In genomic region chr5:53809115-53809991, GRCm38 (mm10) we compare ENCODE assay signal across 8 mouse cellular contexts. TPM values are rescaled to one million over a fixed set of nuclear protein-coding genes. Genes with fewer than 3 reads are reported as not detected.
DNase-seq lines count a peak whose midpoint lies in the region; ATAC-seq lines count a peak whose summit lies in the region.

Gene Tbc1d19 (plus strand): TSS chr5:53809606.

- H3K4me1 ChIP-seq in embryonic facial prominence, embryonic 10.5 days: peaks cover 10% of the 10 kb centered on the region
- 0 out of 2 replicates have a peak, but pooled peaks cover 2% of the 10 kb centered on the region for H3K4me1 ChIP-seq in intestine, embryonic 16.5 days (ENCODE audit: control insufficient read depth, insufficient read depth, low read length)
- H3K4me1 ChIP-seq in midbrain, embryonic 10.5 days: peaks cover 20% of the 10 kb centered on the region

- peak within 1 kb of the TSS; percentile 80 for H3K9ac ChIP-seq in intestine, embryonic 16.5 days (ENCODE audit: low read depth, low read length)

- peak within 1 kb of the TSS; percentile 66 for H3K4me2 ChIP-seq in intestine, embryonic 16.5 days (ENCODE audit: low read depth, low read length)

- H3K27ac ChIP-seq in embryonic facial prominence, embryonic 10.5 days (replicated peaks): peak within 1 kb of the TSS; percentile 85
- peak within 1 kb of the TSS; percentile 57; the same call in 1 of the 2 replicates for H3K27ac ChIP-seq in intestine, embryonic 16.5 days (ENCODE audit: low read length)
- peak within 1 kb of the TSS; percentile 88 for H3K27ac ChIP-seq in midbrain, embryonic 10.5 days (replicated peaks)

- peak within 1 kb of the TSS; percentile 87 for H3K4me3 ChIP-seq in embryonic facial prominence, embryonic 10.5 days
- H3K4me3 ChIP-seq in intestine, embryonic 16.5 days (ENCODE audit: low read length): peak within 1 kb of the TSS; percentile 91
- peak within 1 kb of the TSS; percentile 83 for H3K4me3 ChIP-seq in midbrain, embryonic 10.5 days

- no peaks in the 10 kb centered on the region for H3K27me3 ChIP-seq in embryonic facial prominence, embryonic 10.5 days (replicated peaks; ENCODE audit: low read depth, poor library complexity, severe bottlenecking)
- H3K27me3 ChIP-seq in intestine, embryonic 16.5 days (replicated peaks; ENCODE audit: control insufficient read depth, insufficient read depth, low read length): no peaks in the 10 kb centered on the region
- no peaks in the 10 kb centered on the region for H3K27me3 ChIP-seq in midbrain, embryonic 10.5 days (ENCODE audit: low read depth, poor library complexity, severe bottlenecking)

- peak; percentile 92 for DNase-seq in adrenal gland, postnatal 10 days
- peak; percentile 91 for DNase-seq in embryonic facial prominence, embryonic 10.5 days (ENCODE audit: low spot score)
- DNase-seq in gonadal fat pad, adult 2 months (ENCODE audit: low read depth): peak; percentile 14
- DNase-seq in left cerebral cortex, postnatal 36 days (ENCODE audit: low spot score in 2 of 2): peak; percentile 84 to 87
- peak; percentile 91 for DNase-seq in midbrain, embryonic 10.5 days (ENCODE audit: low spot score)
- DNase-seq in right cerebral cortex, postnatal 36 days (ENCODE audit: low spot score in 2 of 2): peak; percentile 73 to 77
- peak; percentile 78 to 81 for DNase-seq in urinary bladder, postnatal 4 days (ENCODE audit: low spot score in 2 of 2)

- peaks cover 4% of the 10 kb centered on the region; the same call in 1 of the 2 replicates for H3K36me3 ChIP-seq in embryonic facial prominence, embryonic 10.5 days (replicated peaks)
- H3K36me3 ChIP-seq in intestine, embryonic 16.5 days (ENCODE audit: control insufficient read depth, insufficient read depth, low read length): no peaks in the 10 kb centered on the region
- no peaks in the 10 kb centered on the region for H3K36me3 ChIP-seq in midbrain, embryonic 10.5 days

- no peaks in the 10 kb centered on the region for H3K9me3 ChIP-seq in embryonic facial prominence, embryonic 10.5 days
- no peaks in the 10 kb centered on the region for H3K9me3 ChIP-seq in intestine, embryonic 16.5 days (ENCODE audit: control insufficient read depth, low read length)
- no peaks in the 10 kb centered on the region for H3K9me3 ChIP-seq in midbrain, embryonic 10.5 days (replicated peaks)

- intact Hi-C loops in left cerebral cortex, postnatal 36 days (cut with DNase I): no loop called here

- peak; percentile 100 for ATAC-seq in intestine, embryonic 16.5 days

- WGBS in embryonic facial prominence, embryonic 10.5 days: 7% methylated on average over 36 of the region's 36 CpGs
- 5% methylated on average over 36 of the region's 36 CpGs for WGBS in intestine, embryonic 16.5 days
- 8% methylated on average over 36 of the region's 36 CpGs for WGBS in midbrain, embryonic 10.5 days

RNA-seq across cellular contexts. Expression of gene Tbc1d19, which starts in this region (rescaled TPM):
- total RNA-seq in adrenal gland, postnatal 10 days (2021): 10 to 100 TPM; 19.5 to 31.5 TPM
- polyA plus RNA-seq in embryonic facial prominence, embryonic 10.5 days (2016; fragmentation: Nextera tagmentation; extraction: Ambion mirVana): 46.3 and 48.2 TPM in 2 replicates
- polyA plus RNA-seq in gonadal fat pad, adult 2 months (2012; rRNA removed): 11.5 and 11.7 TPM in 2 replicates
- 23.6 and 26.0 TPM in 2 replicates for polyA plus RNA-seq in intestine, embryonic 16.5 days (2015; fragmentation: Nextera tagmentation; extraction: Ambion mirVana)
- total RNA-seq in left cerebral cortex, postnatal 36 days (2021): 10 to 100 TPM; 47.5 to 48.5 TPM
- polyA plus RNA-seq in midbrain, embryonic 10.5 days (2016; fragmentation: Nextera tagmentation; extraction: Ambion mirVana): 52.9 and 57.0 TPM in 2 replicates

Comparison
In these comparisons a context has a peak if more than half of its experiments do, and no peak if none do; other contexts are left out.
1. Peak in every context shown above with its lines: DNase-seq, ATAC-seq, H3K4me3 ChIP-seq and H3K27ac ChIP-seq.
2. DNase-seq: peak in every context shown above with its lines; median percentile 92 in adrenal gland, postnatal 10 days; 91 in embryonic facial prominence, embryonic 10.5 days; 91 in midbrain, embryonic 10.5 days; 86 in left cerebral cortex, postnatal 36 days; 80 in urinary bladder, postnatal 4 days; 75 in right cerebral cortex, postnatal 36 days; 14 in gonadal fat pad, adult 2 months.